Mouse (Mus musculus) telencephalon, adult 2 months (tissue): ENCODE results near the gene 9230104L09Rik.

Source experiments
- DNase-seq: peaks from one replicate; pipeline ENCODE4 v3.0.0-alpha.2; 2011; ENCODE audit warnings: low read depth, low spot score

Gene 9230104L09Rik

GRCm38 (mm10) chr2:148856630-148857400 is 8.0 kb downstream of the 9230104L09Rik start:
- DNase-seq, result no peak

- DNase-seq, result peak; percentile 58
Observed at GRCm38 (mm10) chr2:148851116-148851906, 13.5 kb downstream of the 9230104L09Rik start.

GRCm38 (mm10) chr2:148839224-148839623 is 25.6 kb downstream of the 9230104L09Rik start:
- no peak for DNase-seq

GRCm38 (mm10) chr2:148838075-148838777 is 26.6 kb downstream of the 9230104L09Rik start:
- DNase-seq, result no peak

GRCm38 (mm10) chr2:148834912-148835311 is 29.9 kb downstream of the 9230104L09Rik start, which contains the start of gene Cst9:
Gene Cst9, plus strand, starts transcription at chr2:148835147.
- DNase-seq, result no peak

- DNase-seq, result no peak
Observed at GRCm38 (mm10) chr2:148825986-148826385, 38.9 kb downstream of the 9230104L09Rik start.

- DNase-seq, result no peak
Observed at GRCm38 (mm10) chr2:148819909-148820308, 44.9 kb downstream of the 9230104L09Rik start, which contains the start of gene Cst13. Gene Cst13, plus strand, starts transcription at chr2:148820081.

- DNase-seq, result no peak
Observed at GRCm38 (mm10) chr2:148806696-148807095, 58.1 kb downstream of the 9230104L09Rik start.

GRCm38 (mm10) chr2:148801491-148801921 is 63.3 kb downstream of the 9230104L09Rik start:
- DNase-seq, result peak; percentile 2

- DNase-seq, result no peak
Observed at GRCm38 (mm10) chr2:148798485-148798884, 66.4 kb downstream of the 9230104L09Rik start, which contains the start of gene Cst8. Gene Cst8, plus strand, starts transcription at chr2:148798785.
